Mouse (Mus musculus) ovary, postnatal 14 days (tissue): ENCODE measurements at regions not wholly inside any gene's neighbourhood (a gene's known extent, or its start where the extent isn't known, plus 50 kb on each side); places are given as distances from the start of the nearest gene placed in this dataset.

Experiments used
- DNase-seq: peaks from one replicate; pipeline ENCODE4 v3.0.0; 2022; ENCODE audit warnings: low spot score

DNA sequence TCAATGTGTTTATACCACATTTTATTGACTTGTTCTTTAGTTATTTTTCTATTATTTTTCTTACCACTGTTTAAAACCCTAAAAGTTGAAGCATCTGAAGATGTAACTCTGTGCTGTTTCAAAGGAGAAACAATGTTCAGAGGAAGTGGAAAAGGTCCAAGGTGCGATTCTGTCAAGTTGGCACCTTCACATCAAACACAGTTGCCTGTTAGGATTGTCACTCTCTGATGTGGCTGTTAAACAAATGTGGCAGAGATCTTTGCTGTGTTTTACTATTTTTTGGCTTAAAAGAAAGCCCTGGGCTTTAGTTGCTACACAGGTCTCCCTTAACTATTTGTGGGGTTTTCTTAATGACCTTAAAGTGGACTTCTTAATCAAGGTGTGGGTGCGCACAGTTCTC is 190.2 kb upstream of the Cxcr4 start:
- DNase-seq: no peak

GRCm38 (mm10) chr1:128781871-128782270 is 189.8 kb upstream of the Cxcr4 start:
- DNase-seq: no peak

- no peak for DNase-seq
These were observed 189.2 kb upstream of the Cxcr4 start for GRCm38 (mm10) chr1:128781311-128781710.

- no peak for DNase-seq
These were observed 187.6 kb upstream of the Cxcr4 start for GRCm38 (mm10) chr1:128779586-128780158.

GRCm38 (mm10) chr1:128772440-128772839 is 180.3 kb upstream of the Cxcr4 start:
- DNase-seq: no peak

DNA sequence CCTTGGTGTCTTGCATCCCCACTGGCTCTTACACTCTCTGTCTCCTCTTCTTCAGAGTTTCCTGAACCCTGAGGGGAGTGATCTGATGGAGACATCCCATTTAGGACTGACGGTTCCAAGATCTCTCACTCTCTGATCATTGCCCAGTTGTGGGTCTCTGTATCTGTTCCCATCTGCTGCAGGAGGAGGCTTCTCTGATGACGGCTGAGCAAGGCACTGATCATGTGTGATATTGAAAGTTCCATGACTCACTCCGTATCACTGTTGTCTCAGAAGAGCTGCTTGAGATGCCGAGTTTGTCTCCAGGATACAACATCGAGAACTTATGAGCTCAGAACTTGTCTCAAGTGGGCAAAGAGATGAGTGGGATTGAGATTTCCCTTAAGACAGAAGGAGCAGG is 178.7 kb upstream of the Cxcr4 start:
- DNase-seq: no peak

- no peak for DNase-seq
These were observed 175.9 kb upstream of the Cxcr4 start for GRCm38 (mm10) chr1:128767991-128768390.

GRCm38 (mm10) chr1:128767415-128767814 is 175.3 kb upstream of the Cxcr4 start:
- no peak for DNase-seq

- no peak for DNase-seq
These were observed 174.8 kb upstream of the Cxcr4 start for GRCm38 (mm10) chr1:128766894-128767268.

DNA sequence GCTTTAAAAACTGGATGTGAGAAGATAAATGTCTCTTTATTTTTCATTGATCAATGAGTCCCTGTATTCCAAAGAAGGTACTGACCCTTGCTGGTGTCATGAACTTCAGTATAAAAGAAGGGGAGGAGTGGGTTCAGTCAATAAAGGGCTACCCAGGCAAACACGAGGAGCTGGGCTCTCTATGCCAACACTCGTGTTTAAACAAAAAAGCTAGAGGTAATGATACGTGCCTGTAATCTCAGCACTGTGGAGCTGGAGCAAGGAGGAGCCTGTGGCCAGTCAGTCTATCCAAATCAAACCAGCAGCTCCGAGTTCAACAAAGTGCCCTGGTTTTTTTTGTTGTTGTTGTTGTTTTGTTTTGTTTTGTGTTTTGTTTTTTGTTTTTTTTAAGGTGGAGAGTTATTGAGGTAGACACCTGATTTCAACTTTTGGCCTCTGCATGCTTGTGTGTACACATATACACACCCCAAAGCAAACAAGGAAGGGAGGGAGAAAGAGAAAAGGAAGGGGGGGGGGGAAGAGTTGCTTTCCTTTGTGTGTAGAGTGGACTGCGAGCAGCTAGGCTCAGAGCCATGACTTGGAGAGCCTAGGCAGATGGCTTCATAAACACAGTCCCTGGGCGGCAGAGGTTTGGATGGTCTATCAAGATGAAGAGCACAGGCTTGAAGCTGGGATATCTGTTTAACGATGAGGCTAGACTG is 174.2 kb upstream of the Cxcr4 start:
- no peak for DNase-seq

DNA sequence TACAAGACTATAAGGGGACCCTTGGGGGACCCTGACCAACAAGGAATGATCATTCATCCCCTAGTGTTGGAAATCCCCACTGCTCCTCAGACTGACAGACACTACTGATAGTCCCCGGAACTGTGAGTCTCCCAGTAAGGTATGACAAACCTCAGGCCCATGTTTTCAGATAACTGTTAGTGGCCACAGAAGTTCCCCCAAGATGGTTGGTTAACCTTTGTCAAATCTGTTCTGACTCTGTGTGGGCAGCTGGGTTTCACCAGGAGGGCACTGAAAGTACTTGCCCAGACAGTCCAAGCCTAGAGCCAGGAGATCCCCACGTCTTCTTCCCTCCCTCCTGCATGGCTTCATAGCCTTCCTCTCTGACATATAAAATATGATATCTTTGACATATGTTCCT is 173.5 kb upstream of the Cxcr4 start:
- DNase-seq: no peak

DNA sequence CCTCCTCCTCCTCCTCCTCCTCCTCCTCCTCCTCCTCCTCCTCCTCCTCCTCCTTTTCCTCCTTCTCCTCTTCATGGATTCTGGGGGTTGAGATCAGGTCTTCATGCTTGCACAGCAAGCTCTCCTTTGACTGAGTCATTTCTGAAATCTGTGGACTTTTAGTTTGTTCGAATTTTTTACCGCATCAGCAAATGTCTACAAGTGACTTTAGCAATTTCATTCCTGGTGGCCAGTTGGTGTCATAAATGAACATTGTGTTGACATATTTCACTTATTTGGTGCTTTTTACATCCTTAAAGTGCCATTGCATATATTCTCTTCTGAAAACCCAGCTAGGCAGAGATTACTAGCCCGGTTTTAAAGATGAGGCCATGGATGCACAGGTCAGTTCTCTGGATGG is 173.0 kb upstream of the Cxcr4 start:
- DNase-seq: no peak

DNA sequence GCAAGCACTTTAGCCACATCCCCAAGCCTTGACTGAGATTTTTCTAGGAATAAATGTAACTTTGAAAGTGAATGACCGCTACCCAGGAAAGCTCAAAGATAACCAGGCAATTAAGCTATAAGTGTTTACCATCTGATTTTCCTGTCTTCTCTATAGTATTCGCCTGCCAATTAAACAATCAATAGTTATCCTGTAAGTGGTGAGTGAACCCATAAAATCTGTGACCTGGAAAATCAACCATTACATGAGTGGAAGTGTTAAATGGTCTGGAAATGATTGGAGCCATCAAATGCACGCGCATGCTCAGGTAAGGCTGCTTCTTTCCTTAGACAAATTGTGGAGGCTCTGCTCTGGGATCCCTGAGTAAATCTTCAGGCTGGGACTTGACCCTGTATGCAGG is 170.8 kb upstream of the Cxcr4 start:
- no peak for DNase-seq

- DNase-seq: no peak
These were observed 170.0 kb upstream of the Cxcr4 start for GRCm38 (mm10) chr1:128762076-128762475.

GRCm38 (mm10) chr1:128758802-128759481 is 166.8 kb upstream of the Cxcr4 start:
- no peak for DNase-seq

DNA sequence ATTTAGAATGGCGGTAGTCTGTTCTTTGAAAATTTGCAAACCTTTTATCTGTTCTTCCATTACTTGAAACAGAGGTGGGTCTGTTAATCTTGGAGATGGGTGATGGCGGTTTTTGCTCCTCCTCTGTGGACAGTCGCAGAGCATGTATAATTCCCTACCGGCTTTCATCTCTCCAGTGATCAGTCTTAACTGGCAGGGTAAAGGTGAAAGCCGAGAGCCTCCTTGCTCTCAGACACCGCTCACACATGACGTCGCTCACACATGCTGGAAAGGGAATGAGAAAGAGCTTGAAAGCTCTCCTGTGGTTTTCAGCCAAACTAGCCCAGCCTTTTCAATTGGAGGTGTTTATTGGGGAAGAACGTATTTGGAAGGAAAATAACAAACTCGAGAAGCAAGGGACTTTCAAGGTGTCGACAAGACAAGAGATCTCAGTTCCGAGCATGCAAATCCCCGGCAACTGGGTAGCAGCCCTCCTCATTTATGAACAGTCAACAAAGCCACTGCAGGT is 166.3 kb upstream of the Cxcr4 start:
- no peak for DNase-seq

DNA sequence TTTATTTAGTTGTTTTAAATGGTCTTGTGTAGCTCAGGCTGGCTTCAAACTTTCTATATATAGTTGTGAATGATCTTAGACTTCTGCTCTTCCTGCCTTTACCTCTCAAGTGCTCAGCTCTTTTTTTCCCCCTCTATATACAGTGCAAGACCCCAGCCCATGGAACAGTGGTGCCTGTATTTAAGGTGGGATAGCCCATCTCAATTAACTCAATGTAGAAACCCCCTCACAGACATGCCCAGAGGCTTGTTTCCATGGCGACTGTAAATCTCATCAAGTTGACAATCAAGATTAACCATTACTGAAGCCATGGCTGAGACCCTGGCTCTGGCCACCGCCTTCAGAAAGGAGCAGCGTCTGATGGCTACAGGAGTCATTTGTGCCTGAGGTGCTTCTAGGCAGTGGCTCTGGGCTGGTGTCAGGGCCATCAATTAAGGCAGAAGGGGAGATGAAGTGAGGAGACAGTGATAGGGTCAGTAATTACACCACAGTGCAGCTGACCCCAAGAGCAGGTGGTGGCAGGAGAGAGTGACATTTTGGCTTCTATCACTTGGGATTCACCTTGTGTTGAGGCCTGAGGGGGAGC is 161.4 kb upstream of the Cxcr4 start:
- no peak for DNase-seq

GRCm38 (mm10) chr1:128749437-128749994 is 157.4 kb upstream of the Cxcr4 start:
- no peak for DNase-seq

DNA sequence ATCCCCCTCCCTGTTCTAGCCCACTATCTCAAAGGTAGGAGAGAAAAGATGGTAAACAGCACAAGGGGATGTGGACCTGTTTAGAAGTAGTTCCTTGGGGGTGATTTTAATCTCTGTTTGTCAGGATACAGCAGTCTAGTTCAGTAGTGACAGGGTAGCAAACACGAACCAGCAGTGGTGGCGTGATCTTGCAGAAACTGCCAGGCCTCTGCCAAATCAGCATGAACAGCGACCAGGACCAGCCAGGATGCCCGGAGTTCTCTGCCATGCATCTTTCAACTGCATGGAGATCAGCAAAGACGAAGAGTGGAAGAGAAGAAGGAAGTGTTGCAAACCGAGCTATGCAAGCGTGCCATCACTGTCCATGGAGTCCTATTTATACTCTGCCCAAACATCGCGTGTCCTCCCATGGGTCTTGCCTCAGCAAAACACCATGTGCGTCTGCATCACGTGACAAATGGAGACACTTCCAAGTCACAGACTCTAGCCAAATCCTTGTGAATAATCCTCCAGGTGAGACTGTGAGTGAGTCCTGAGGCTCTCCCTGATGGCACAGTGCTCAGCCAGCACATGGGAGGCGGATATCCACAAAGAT is 155.2 kb upstream of the Cxcr4 start:
- no peak for DNase-seq

DNA sequence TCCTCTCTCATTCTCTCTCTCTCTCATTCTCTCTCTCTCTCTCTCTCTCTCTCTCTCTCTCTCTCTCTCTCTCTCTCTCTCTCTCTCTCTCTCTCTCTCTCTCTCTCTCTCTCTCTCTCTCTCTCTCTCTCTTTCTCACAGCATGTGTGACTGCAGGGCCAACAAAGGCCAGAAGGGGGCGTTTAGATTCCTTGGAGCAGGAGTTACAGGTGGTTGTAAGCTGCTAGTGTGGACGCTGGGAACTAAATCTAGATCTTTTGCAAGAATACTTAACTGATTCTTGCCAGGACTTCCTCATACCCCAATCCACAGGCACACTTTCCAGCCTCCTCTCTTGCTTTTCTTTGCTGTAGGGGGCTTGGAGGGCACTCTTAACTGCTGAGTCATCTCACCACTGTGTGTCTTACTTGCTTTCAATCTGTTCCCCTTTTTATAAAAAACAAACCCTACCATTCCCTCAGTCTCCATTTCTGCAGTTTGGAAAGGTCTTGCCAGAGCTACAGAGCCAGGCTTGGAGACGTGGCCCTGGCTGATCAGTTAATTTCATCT is 154.4 kb upstream of the Cxcr4 start:
- no peak for DNase-seq

- no peak for DNase-seq
These were observed 148.5 kb upstream of the Cxcr4 start for GRCm38 (mm10) chr1:128740616-128741015.

DNA sequence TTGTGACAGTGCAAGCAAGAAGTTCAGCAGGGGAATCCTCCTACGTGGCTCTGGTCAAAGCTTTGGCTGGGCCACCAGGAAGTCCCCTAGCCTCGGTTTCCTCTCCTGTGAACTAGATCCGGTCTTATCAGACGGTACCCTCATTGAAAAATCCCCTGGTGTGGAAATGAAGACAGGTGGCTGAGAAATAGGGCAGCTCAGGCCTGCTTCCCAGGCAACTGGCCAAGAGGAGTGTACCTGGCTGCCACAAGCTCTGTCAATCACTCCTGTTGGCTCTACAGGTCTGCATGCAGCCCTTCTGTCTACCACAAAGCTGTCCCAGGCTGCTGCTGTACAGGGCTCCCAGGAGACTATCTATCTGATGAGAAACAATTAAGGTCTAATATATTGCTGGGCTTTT is 146.1 kb upstream of the Cxcr4 start:
- DNase-seq: no peak
